Mouse (Mus musculus): ENCODE data around the gene Cdip1. TPM values are rescaled to one million over a fixed set of nuclear protein-coding genes. Genes with fewer than 3 reads are reported as not detected.

The Cdip1 gene
- polyA plus RNA-seq, 1 experiment from 2014 or later, result 103 TPM

DNA sequence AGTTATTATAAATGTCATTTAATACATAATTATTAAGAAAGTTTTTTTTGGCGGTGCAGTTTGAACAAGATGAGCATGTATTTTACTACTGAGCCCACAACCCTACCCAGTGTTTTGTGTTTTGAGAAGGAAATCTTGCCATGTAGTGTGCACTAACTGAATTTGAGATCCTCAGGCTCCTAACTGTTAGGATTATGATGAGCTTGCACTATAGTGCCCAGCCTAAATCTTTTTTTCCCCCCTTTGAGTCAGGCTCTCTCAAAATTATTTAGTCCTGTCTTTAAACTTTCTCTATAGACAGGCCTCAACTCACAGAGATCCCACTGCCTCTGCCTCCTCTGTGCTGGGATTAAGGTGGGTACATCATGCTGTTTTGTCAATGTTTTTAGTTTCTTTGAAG is 62.6 kb downstream of the Cdip1 start:
- H3K36me3 ChIP-seq (ENCODE audit: control insufficient read depth, insufficient read depth, low read length), result no peaks in the 10 kb centered on the region
- peaks cover 14% of the 10 kb centered on the region for H3K4me1 ChIP-seq (ENCODE audit: control insufficient read depth, insufficient read depth, low read length)
- H3K9ac ChIP-seq (replicated peaks; ENCODE audit: low read length), result no peak overlapping the region
- H3K4me3 ChIP-seq (replicated peaks; ENCODE audit: low read depth, low read length), result no peak overlapping the region
- 100% methylated on average over 1 of the region's 1 CpGs for WGBS
- no peaks in the 10 kb centered on the region for H3K9me3 ChIP-seq (ENCODE audit: control insufficient read depth, low read length)
- ATAC-seq (ENCODE audit: low FRiP score, low TSS enrichment) (no peak), DNase-seq (no peak)
- no peak overlapping the region for H3K27ac ChIP-seq (replicated peaks; ENCODE audit: low read depth, low read length)
- no peaks in the 10 kb centered on the region for H3K27me3 ChIP-seq (ENCODE audit: control insufficient read depth, insufficient read depth, low read length)
- peak overlapping the region; percentile 85 for H3K4me2 ChIP-seq (ENCODE audit: low read length)

DNA sequence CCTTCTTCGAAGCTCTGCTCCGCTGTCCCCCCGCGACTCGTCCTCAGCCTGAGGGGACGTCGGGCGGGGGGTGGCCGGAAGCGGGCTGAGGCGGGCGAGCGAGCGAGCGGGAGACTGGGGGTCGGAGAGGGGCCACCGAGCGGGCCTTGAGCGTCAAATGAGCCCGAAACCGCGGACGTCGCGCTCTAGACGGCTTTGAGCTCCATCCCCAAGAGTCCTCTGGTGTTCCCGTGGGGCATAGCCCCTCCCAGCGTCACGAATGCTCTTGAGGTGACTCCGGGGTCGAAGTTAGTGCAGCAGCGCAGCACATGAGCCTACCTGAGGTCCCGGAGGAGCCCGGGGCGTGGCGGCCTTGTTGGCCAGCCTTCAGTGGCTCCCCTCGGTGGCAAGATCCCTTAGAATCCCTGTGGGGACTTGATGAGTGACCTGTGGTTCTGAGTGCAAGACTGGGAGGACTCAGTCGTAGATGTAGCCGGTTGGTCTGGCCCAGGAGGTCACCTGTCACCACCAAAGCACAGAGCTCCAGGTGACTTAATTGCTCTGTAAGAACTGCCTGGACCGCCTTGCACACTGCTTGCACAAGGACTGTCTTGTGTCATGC is 63.5 kb downstream of the Cdip1 start:
- DNase-seq (no peak), ATAC-seq (ENCODE audit: low FRiP score, low TSS enrichment) (peak; percentile 3; the same call in 1 of the 2 replicates)
- Histone ChIP-seq H3K4me3 (replicated peaks; ENCODE audit: low read depth, low read length) (peak overlapping the region; percentile 90), H3K27ac (replicated peaks; ENCODE audit: low read depth, low read length) (peak overlapping the region; percentile 79), H3K27me3 (ENCODE audit: control insufficient read depth, insufficient read depth, low read length) (no peaks in the 10 kb centered on the region), H3K9ac (replicated peaks; ENCODE audit: low read length) (peak overlapping the region; percentile 91), H3K9me3 (ENCODE audit: control insufficient read depth, low read length) (no peaks in the 10 kb centered on the region), H3K36me3 (ENCODE audit: control insufficient read depth, insufficient read depth, low read length) (no peaks in the 10 kb centered on the region), H3K4me2 (ENCODE audit: low read length) (peak overlapping the region; percentile 85), H3K4me1 (ENCODE audit: control insufficient read depth, insufficient read depth, low read length) (peaks cover 14% of the 10 kb centered on the region)
- under 1% methylated on average over 40 of the region's 40 CpGs for WGBS

- ATAC-seq (ENCODE audit: low FRiP score, low TSS enrichment) (peak; percentile 92), DNase-seq (peak; percentile 97)
- H3K4me1 ChIP-seq (ENCODE audit: control insufficient read depth, insufficient read depth, low read length), result peaks cover 14% of the 10 kb centered on the region
- H3K9ac ChIP-seq (replicated peaks; ENCODE audit: low read length), result peak within 1 kb of the TSS; percentile 91
- H3K36me3 ChIP-seq (ENCODE audit: control insufficient read depth, insufficient read depth, low read length), result no peaks in the 10 kb centered on the region
- no peaks in the 10 kb centered on the region for H3K27me3 ChIP-seq (ENCODE audit: control insufficient read depth, insufficient read depth, low read length)
- no peaks in the 10 kb centered on the region for H3K9me3 ChIP-seq (ENCODE audit: control insufficient read depth, low read length)
- WGBS, result 5% methylated on average over 35 of the region's 35 CpGs
- peak within 1 kb of the TSS; percentile 79 for H3K27ac ChIP-seq (replicated peaks; ENCODE audit: low read depth, low read length)
- H3K4me2 ChIP-seq (ENCODE audit: low read length), result peak within 1 kb of the TSS; percentile 85
- peak within 1 kb of the TSS; percentile 90 for H3K4me3 ChIP-seq (replicated peaks; ENCODE audit: low read depth, low read length)
Observed at GRCm38 (mm10) chr16:4725780-4726527, 64.1 kb downstream of the Cdip1 start, which contains the start of gene Hmox2. Gene Hmox2, plus strand, starts transcription at chr16:4726361.

- no peak overlapping the region for H3K27ac ChIP-seq (replicated peaks; ENCODE audit: low read depth, low read length)
- H3K36me3 ChIP-seq (ENCODE audit: control insufficient read depth, insufficient read depth, low read length), result no peaks in the 10 kb centered on the region
- H3K4me2 ChIP-seq (ENCODE audit: low read length), result no peak overlapping the region
- 79% methylated on average over 4 of the region's 4 CpGs for whole genome bisulfite sequencing
- DNase-seq (no peak), ATAC-seq (ENCODE audit: low FRiP score, low TSS enrichment) (no peak)
- H3K9me3 ChIP-seq (ENCODE audit: control insufficient read depth, low read length), result no peaks in the 10 kb centered on the region
- no peak overlapping the region for H3K9ac ChIP-seq (replicated peaks; ENCODE audit: low read length)
- H3K4me3 ChIP-seq (replicated peaks; ENCODE audit: low read depth, low read length), result no peak overlapping the region
- no peaks in the 10 kb centered on the region for H3K27me3 ChIP-seq (ENCODE audit: control insufficient read depth, insufficient read depth, low read length)
- peaks cover 14% of the 10 kb centered on the region for H3K4me1 ChIP-seq (ENCODE audit: control insufficient read depth, insufficient read depth, low read length)
Observed at GRCm38 (mm10) chr16:4725266-4725665, 64.8 kb downstream of the Cdip1 start.

GRCm38 (mm10) chr16:4722915-4723209 is 67.2 kb downstream of the Cdip1 start:
- Histone ChIP-seq H3K9me3 (ENCODE audit: control insufficient read depth, low read length) (no peaks in the 10 kb centered on the region), H3K4me3 (replicated peaks; ENCODE audit: low read depth, low read length) (no peak overlapping the region), H3K27ac (replicated peaks; ENCODE audit: low read depth, low read length) (no peak overlapping the region), H3K9ac (replicated peaks; ENCODE audit: low read length) (no peak overlapping the region), H3K4me2 (ENCODE audit: low read length) (no peak overlapping the region), H3K4me1 (ENCODE audit: control insufficient read depth, insufficient read depth, low read length) (peaks cover 18% of the 10 kb centered on the region), H3K36me3 (ENCODE audit: control insufficient read depth, insufficient read depth, low read length) (no peaks in the 10 kb centered on the region), H3K27me3 (ENCODE audit: control insufficient read depth, insufficient read depth, low read length) (no peaks in the 10 kb centered on the region)
- ATAC-seq (ENCODE audit: low FRiP score, low TSS enrichment) (no peak), DNase-seq (no peak)
- 69% methylated on average over 3 of the region's 3 CpGs for WGBS

DNA sequence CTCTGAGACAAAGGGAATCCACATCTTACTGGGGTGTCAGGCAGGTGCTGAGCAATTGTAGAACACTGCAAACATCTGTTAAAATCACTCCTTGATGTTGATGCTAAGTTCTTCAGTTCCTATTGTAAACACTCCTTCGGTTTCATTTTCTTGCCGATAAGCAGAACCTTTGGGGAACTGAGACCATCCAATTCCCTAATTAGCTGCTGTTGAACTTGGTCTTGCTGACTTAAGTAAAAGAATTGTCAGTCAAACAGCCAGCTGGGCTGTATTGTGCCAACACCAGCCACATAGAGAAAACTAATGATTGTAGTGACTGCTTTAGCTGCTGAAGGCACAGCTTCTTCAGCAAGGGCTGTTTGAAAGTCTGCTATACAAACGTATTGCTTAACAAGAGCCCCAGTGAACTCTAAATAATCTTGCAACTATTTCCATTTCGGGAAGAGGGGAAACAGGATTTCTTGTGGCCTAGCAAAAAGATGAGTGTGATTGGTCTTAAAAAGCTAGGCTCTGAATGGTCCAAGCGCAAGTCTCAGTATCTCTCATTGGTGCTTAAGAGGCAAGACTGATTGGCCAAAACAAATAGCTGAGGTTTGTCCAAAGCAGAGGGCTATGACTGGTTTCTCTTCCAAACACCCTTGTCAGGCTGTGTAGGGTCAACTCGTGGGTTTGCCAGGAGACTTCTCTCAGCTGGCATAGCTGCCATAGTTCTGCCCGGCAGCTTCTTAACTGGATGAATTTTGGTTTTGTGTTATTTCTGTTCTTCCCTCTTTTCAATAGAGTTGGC is 67.8 kb downstream of the Cdip1 start:
- 82% methylated on average over 7 of the region's 7 CpGs for WGBS
- ATAC-seq (ENCODE audit: low FRiP score, low TSS enrichment) (no peak), DNase-seq (no peak)
- Histone ChIP-seq H3K36me3 (ENCODE audit: control insufficient read depth, insufficient read depth, low read length) (no peaks in the 10 kb centered on the region), H3K4me1 (ENCODE audit: control insufficient read depth, insufficient read depth, low read length) (peaks cover 16% of the 10 kb centered on the region), H3K27ac (replicated peaks; ENCODE audit: low read depth, low read length) (no peak overlapping the region), H3K9me3 (ENCODE audit: control insufficient read depth, low read length) (no peaks in the 10 kb centered on the region), H3K4me3 (replicated peaks; ENCODE audit: low read depth, low read length) (no peak overlapping the region), H3K9ac (replicated peaks; ENCODE audit: low read length) (no peak overlapping the region), H3K27me3 (ENCODE audit: control insufficient read depth, insufficient read depth, low read length) (no peaks in the 10 kb centered on the region), H3K4me2 (ENCODE audit: low read length) (no peak overlapping the region)

GRCm38 (mm10) chr16:4718753-4719518 is 71.2 kb downstream of the Cdip1 start, which contains the start of gene Nmral1:
Gene Nmral1, minus strand, starts transcription at chr16:4719356.
- ATAC-seq (ENCODE audit: low FRiP score, low TSS enrichment) (peak; percentile 87), DNase-seq (peak; percentile 84)
- H3K4me3 ChIP-seq (replicated peaks; ENCODE audit: low read depth, low read length), result peak within 1 kb of the TSS; percentile 66
- H3K27me3 ChIP-seq (ENCODE audit: control insufficient read depth, insufficient read depth, low read length), result no peaks in the 10 kb centered on the region
- H3K9me3 ChIP-seq (ENCODE audit: control insufficient read depth, low read length), result no peaks in the 10 kb centered on the region
- peak within 1 kb of the TSS; percentile 89 for H3K27ac ChIP-seq (replicated peaks; ENCODE audit: low read depth, low read length)
- H3K4me2 ChIP-seq (ENCODE audit: low read length), result peak within 1 kb of the TSS; percentile 65
- peaks cover 10% of the 10 kb centered on the region for H3K4me1 ChIP-seq (ENCODE audit: control insufficient read depth, insufficient read depth, low read length)
- H3K9ac ChIP-seq (replicated peaks; ENCODE audit: low read length), result peak within 1 kb of the TSS; percentile 66
- peaks cover 23% of the 10 kb centered on the region for H3K36me3 ChIP-seq (ENCODE audit: control insufficient read depth, insufficient read depth, low read length)
- WGBS, result 14% methylated on average over 33 of the region's 33 CpGs

DNA sequence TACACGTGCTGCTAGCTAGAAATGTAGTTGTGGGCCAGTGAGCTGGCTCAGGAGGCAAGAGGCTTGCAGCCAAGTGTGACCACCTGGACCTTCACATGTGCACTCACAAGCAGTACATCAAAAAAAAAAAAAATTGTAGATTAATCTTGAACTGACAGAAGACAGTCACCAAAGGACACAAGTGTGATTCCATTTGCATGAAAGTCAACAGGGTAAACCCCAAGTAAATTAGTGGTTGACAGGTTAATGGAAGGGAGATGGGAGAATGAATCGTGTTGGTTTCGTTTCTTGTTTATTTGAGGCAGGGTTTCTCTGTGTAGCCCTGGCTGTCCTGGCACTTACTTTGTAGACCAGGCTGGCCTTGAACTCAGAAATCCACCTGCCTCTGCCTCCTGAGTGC is 72.2 kb downstream of the Cdip1 start:
- H3K36me3 ChIP-seq (ENCODE audit: control insufficient read depth, insufficient read depth, low read length), result peaks cover 31% of the 10 kb centered on the region
- no peaks in the 10 kb centered on the region for H3K27me3 ChIP-seq (ENCODE audit: control insufficient read depth, insufficient read depth, low read length)
- no peak overlapping the region; the same call in 1 of the 2 replicates for H3K9ac ChIP-seq (replicated peaks; ENCODE audit: low read length)
- no peak for DNase-seq
- WGBS, result 70% methylated on average over 3 of the region's 3 CpGs
- H3K4me3 ChIP-seq (replicated peaks; ENCODE audit: low read depth, low read length), result peak overlapping the region; percentile 66
- ATAC-seq (ENCODE audit: low FRiP score, low TSS enrichment), result no peak
- no peak overlapping the region for H3K27ac ChIP-seq (replicated peaks; ENCODE audit: low read depth, low read length)
- H3K9me3 ChIP-seq (ENCODE audit: control insufficient read depth, low read length), result no peaks in the 10 kb centered on the region
- peak overlapping the region; percentile 65 for H3K4me2 ChIP-seq (ENCODE audit: low read length)
- H3K4me1 ChIP-seq (ENCODE audit: control insufficient read depth, insufficient read depth, low read length), result peaks cover 10% of the 10 kb centered on the region

Measured in midbrain, embryonic 14.5 days (tissue).